Mouse (Mus musculus) CH12.LX (cell line): ENCODE data around the gene Rilp.

ENCODE experiments used
- CTCF ChIP-seq, 2 experiments: IDR thresholded peaks in 1 of 2; conservative IDR thresholded peaks in 1 of 2; 2 replicates each; pipeline ENCODE4 v1.5.1; 2011 to 2012; ENCODE audit warnings: low read depth in 2 of 2, low read length in 2 of 2, improper control_type of control experiment in 1 of 2, inconsistent platforms in 1 of 2, mild to moderate bottlenecking in 1 of 2, moderate library complexity in 1 of 2
- EP300 ChIP-seq: IDR thresholded peaks from 2 replicates; pipeline ENCODE4 v1.6.1; 2011; ENCODE audit warnings: low read length, improper control_type of control experiment
- GABPA ChIP-seq: IDR thresholded peaks from 2 replicates; pipeline ENCODE4 v1.6.1; 2012; ENCODE audit warnings: low read depth, low read length, improper control_type of control experiment, inconsistent platforms; ENCODE audit not compliant: insufficient replicate concordance
- HCFC1 ChIP-seq: IDR thresholded peaks from 2 replicates; pipeline ENCODE4 v1.6.1; 2012; ENCODE audit warnings: low read depth, mild to moderate bottlenecking, inconsistent platforms, low read length, improper control_type of control experiment
- POLR2A ChIP-seq: IDR thresholded peaks from 2 replicates; pipeline ENCODE4 v1.6.1; 2011; ENCODE audit warnings: low read depth, mild to moderate bottlenecking, improper control_type of control experiment, low read length
- TCF12 ChIP-seq: IDR thresholded peaks from 2 replicates; pipeline ENCODE4 v1.6.1; 2014; ENCODE audit warnings: low read depth, mild to moderate bottlenecking, inconsistent platforms, low read length, improper control_type of control experiment

DNA sequence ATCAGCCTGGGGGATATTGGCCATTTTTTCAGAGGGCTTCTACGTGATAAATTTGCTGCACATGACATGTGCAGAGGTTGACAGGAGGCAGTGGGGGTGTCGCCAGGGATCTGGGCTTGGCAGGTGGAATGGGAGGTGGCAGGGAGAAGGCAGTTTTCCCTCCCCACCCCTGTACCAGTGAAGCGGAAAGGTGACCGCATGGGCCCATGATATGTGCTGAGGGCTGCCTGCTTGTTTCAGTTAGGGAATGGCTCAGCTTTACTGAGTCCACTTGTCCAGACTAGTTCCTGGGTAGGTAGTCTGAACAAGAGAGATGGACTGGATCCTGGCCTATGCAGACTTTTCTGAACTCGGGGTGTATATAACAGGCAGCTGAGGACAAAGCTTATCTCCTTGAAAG lies 41.4 kb downstream of the Rilp start:
- no peak for TF ChIP-seq POLR2A
- no peak for TF ChIP-seq CTCF (conservative IDR thresholded peaks at IDR 0.05 in 1 of 2, IDR thresholded peaks at IDR 0.05 in 1 of 2; ENCODE audit: low read depth in 2 of 2, low read length in 2 of 2)
- no peak for TF ChIP-seq GABPA
- no peak for TF ChIP-seq EP300
- TF ChIP-seq TCF12: no peak
- TF ChIP-seq HCFC1: no peak
